Mouse (Mus musculus) heart, adult 9 months (tissue): Measurements from ENCODE around the gene Ppm1h.
A peak's percentile ranks its signal among the peaks of the same experiment; 100 is the strongest.

Experiments used
- DNase-seq, 2 experiments: peaks; one replicate each; pipeline ENCODE4 v3.0.0; 2022; ENCODE audit warnings: low spot score in 2 of 2

The Ppm1h gene

DNA sequence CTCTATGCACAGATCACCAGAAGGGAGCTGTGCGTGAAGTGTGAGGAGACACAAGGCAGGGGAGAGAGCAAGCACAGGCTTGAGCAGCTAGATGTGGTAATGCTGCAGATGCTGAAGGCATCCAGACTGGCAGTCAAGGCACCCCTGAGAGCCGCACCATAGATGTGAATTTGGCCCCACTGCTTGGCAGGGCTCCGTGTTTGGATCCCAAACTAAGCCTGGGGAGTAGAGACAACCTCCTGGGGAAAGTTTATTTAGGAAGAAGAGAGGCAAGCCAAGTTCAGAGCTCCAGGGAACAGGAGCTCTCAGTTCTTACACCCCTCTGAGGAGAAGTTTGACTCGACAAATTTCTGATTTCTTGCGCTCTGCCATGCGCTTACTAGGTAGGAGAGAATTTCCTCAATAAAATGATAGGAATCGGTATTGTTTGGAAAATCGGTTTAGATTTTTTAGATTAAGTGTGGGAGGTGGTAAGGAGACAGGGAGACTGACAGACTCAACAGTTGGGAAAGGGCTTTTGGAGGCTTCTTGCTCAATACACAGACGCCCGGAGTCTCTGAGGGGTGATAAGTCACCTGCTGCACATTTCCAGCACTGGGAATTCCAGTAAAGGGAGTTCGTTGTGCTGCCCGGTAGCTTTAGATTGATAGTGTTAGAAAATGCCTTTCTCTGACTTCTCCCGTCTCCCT is 89.8 kb downstream of the Ppm1h start:
- DNase-seq: no peak

DNA sequence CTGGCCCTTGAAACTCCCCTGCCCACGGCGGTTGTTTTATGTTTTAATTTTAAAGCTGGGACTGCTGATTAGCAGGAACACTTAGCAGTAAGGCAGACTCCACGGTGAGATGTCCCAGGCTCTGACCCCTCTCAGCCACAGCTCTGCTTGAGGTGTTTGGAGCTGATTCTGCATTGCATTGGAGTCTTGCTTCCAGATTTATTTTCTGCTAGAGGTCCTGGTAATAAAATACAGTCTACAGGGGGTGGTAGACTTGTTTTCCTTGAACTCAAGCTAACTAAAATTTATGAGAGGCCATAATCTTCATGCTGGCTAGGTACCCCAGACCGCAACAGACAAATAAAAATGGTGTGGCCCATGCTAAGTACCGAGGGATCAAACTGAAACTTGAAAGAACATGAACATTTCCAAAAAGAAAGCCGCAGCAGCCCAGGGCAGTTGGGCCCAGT is 90.4 kb downstream of the Ppm1h start:
- no peak for DNase-seq

- no peak for DNase-seq
Measured at GRCm38 (mm10) chr10:122770337-122770736, 91.8 kb downstream of the Ppm1h start.

DNA sequence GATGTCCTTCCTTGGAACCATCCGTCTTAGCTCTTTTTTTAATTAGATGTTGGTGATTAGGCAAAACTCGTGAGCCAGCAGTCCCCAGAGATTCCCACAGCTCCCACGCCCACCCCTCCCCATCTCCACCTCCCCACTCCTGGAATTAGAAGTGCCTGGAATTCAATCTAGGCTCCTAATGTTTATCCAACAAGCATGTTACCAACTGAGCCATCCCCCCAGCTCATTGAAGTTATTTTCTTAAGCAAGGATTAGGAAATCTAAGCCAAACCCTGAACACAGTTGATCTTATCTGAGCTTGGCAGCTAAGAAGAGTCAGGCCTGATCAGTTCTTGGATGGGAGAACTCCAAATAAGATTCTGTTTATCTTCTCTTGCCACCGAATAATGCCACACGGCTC is 92.4 kb downstream of the Ppm1h start:
- no peak for DNase-seq

DNA sequence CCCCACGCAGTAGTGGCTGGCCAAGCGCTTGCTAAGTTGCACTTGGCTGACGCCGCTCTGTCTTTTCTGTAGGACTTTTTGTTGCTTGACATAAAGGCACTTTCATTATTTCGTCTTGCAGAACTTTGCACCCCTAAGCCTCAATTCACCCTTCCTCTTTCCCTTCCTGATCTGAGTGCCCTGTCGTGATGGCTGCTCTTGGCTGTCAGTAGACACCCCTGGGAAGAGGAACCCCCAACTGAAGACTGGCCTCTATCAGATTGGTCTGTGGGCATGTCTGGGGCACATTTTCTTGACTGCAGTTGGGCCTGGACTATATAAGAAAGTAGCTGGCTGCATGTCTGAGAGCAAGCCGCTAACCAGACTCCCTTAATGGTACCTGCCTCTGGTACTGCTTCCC is 95.6 kb downstream of the Ppm1h start:
- DNase-seq: no peak

- no peak for DNase-seq
Measured at GRCm38 (mm10) chr10:122777436-122777835, 98.9 kb downstream of the Ppm1h start.

GRCm38 (mm10) chr10:122777939-122778655 is 99.5 kb downstream of the Ppm1h start:
- DNase-seq: no peak

- DNase-seq: no peak
Measured at GRCm38 (mm10) chr10:122779351-122779750, 100.8 kb downstream of the Ppm1h start.

DNA sequence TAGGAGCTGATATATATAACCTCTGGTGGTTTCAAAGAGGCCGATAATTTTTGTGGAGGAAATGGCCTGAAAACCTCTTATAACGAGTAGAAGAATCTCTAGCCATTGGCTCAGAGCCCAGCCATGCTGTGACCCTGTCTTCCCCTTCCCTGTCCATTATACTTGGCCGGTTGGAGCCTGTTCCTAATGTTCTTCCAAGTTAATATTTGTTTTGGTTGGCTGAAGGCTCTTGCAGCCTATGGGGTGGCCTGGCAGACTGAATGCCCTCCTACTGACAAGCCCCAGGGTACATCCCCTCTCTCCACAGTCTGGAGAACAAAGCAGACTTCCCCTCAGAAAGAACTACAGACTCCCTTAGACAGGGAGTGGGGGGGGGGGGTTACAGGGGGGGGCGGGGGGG is 104.2 kb downstream of the Ppm1h start:
- peak; percentile 50 to 63 for DNase-seq

DNA sequence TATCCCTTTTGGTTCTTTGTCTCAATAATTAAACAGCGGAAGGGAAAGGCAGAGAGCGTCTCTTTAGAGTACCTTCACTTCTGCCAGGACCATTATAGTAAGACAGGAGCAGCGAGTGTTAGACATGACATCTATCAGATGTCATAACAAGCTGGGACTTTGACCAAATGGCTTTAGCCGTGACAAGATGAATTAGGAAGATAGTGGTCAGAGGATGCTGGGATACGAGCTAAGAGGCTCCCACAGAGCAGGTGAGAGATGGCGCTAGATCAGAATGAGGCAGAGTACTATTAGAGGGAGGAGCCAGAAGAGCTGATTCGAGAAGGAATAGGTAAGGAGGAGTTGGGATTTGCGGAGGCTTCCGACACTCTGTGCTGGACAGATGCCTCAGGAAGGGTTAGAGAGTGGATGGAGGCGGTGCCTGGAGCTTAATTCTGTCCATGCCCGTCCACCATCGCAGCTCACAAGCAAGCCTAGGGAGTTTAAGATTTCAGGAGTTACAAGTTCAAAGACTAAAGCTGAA is 111.1 kb downstream of the Ppm1h start:
- no peak for DNase-seq

DNA sequence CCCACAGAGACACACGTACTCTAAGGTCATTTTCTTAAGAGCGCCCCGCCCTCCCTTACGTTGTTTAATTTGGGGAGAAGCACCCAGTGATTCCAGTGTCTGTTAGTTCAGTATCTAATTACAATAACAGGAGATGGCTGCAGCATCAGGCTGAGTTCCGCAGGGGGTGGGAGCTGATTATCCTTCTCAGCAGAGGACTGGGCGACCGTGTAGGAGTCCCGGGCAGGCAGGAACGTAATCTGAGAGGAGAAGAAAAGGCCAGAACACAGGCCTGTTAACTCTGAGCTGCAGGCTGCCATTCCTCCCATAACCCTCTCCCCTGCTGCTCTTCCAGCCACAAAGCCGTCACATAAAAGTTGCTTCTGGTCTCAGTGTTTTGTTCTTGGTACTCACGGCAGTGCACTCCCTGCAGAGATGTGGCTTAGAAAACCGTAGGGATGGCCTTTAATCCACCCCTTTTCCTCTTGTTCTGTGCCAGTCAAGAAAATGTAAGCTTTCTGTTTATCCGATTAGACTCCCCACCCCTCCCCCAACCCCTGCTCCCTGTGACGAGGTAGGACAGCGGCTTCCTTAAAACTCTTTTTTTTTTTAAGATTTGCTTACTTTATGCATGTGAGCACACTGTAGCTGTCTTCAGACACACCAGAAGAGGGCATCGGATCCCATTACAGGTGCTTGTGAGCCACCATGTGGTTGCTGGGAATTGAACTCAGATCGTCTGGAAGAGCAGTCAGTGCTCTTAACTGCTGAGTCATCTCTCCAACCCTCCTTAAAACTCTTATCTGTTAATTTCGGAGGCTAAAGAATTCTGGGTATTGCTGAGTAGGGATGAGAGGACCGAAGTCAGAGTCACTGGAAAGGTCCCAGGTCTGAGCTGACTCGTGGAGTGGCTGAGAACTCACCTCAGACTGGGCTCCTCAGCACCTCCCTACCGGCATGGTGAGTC is 113.7 kb downstream of the Ppm1h start:
- DNase-seq: no peak

GRCm38 (mm10) chr10:122793193-122793592 is 114.6 kb downstream of the Ppm1h start:
- DNase-seq: no peak

GRCm38 (mm10) chr10:122794187-122794850 is 115.8 kb downstream of the Ppm1h start:
- DNase-seq: peak; percentile 66 to 73

GRCm38 (mm10) chr10:122797955-122798354 is 119.4 kb downstream of the Ppm1h start:
- DNase-seq: no peak

DNA sequence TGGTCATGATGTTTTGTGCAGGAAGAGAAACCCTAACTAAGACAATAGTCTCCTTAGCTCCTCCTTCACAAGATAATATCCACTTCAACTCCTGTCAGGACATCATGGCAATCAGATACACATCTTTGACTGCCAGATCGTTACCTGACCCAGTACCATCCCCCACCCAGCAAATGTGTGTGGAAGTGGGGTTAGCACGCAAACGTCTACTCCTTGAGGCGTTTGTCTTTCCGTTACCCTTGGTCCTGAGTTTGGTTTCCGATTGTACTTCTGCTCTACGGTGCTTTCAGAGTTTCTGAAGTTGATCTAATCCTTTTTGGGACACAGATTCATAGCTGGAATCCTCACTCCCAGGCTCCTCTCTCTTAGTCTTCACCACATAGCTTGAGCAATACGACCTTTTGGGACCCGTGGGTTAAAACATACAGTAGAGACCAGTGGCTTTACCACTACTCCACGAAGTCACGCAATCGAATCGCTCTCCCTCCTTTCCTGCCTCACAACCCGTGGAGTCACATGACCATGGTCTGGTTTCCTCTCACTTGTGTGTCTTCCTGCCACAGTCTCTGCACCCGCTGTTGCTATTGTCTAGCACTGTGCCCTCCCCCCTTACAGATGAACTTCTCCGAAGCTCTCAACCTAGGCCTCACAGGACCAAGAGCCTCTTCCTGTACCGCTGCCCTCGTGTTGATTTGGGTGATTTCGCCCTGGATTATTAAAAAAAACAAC is 121.6 kb downstream of the Ppm1h start:
- DNase-seq: peak; percentile 35 to 67

DNA sequence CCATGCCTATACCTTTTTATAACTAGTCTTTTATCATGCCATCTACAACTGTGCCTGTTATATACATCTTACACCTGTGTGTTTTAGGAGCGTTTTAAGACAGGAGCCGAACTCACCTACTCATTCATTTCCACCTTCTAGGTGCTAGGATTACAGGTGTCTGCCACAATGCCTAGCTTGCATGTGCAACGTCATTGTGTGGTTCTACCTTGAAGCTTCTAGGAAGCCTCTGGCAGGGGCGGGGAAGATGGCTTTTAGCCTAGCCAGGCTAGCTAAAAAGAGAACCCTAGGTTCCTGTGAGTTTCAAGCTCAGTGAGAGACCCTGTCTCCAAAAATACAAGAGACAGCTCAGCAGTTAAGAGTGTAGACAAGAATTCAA is 122.2 kb downstream of the Ppm1h start:
- no peak for DNase-seq

DNA sequence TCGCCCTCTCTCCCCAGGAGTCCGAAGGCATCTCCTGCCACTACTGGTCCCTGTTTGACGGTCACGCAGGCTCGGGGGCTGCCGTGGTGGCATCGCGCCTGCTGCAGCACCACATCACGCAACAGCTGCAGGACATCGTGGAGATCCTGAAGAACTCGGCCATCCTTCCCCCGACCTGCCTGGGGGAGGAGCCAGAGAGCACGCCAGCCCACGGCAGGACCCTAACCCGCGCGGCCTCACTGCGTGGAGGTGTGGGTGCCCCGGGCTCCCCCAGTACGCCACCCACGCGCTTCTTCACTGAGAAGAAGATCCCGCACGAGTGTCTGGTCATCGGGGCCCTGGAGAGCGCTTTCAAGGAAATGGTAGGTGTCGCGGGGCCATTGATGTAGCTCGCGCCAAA is 123.7 kb downstream of the Ppm1h start:
- DNase-seq: no peak

- DNase-seq: no peak
Measured at GRCm38 (mm10) chr10:122802901-122803300, 124.3 kb downstream of the Ppm1h start.

DNA sequence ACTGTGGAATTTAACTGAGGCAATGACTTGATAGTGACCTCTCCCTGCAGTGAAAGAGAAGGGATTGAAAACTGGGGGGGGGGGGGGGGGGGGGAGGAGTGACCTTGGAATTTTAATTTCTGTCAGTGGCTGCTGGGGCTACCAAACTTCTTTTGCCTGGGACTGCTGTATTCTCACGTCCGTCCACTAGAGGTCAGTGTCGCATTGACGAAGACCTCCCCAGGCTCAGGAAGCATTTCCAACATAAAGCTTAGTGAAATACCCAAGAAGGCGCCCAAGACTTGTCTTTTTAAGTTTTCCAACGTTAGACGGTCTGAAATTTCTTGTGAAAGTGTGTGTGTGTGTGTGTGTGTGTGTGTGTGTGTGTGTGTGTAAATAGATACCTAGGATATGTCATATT is 125.3 kb downstream of the Ppm1h start:
- DNase-seq: peak; percentile 38 to 61

DNA sequence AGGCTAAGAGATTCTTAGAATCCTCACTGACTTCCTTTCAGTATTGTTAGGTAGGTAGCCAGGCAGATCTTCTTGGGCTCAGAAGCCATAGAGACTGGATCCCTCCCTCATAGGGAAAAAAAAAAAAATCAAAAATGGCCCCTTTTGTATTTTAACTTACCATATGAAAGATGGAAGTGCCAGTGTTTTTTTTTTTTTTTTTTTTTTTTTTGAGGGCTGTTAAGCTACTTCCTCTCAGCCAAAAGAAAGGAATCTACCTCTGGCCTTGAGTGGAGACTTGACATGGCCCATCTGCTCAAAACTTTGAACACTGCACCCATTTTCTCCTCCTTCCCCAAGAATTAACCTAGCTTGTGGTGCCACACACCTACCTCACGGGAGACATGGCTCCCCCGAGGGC is 127.3 kb downstream of the Ppm1h start:
- no peak for DNase-seq
